Mouse (Mus musculus): Measurements from ENCODE around the gene B4galt7. TPM values are rescaled to one million over a fixed set of nuclear protein-coding genes. Genes with fewer than 3 reads are reported as not detected.
"Not testable (repeated sequence)": the region's sequence is repeated elsewhere in the genome, so short reads cannot be mapped to it uniquely, and the experiment has no call there.

Gene B4galt7
- polyA plus RNA-seq, 1 experiment from 2014 or later = 48.1 TPM

DNA sequence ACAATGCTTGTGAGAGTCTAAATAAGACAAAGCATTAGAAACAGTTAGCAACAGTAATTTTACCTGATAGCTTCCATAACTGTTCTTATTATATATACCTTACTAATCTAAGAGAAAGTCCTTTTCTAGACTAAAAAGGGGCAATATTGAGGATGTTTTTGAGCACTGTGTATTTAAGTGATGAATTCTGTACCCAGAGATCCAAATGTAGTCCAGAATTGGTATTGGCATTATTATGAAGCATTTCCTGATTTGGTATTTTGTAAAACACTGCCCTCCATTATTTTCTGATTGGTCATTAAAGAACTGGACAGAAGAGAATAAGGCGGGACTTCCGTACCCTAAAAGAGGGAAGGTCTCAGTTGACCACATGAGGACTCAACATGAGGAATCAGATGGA, 26.3 kb upstream of the B4galt7 start, which contains the start of gene Tmed9:
Gene Tmed9, plus strand, starts transcription at position 301 of the 400 bp plus-strand sequence.
- Histone ChIP-seq H3K27ac (replicated peaks) (no peak within 1 kb of the TSS), H3K36me3 (0 out of 2 replicates have a peak, but pooled peaks cover 2% of the 10 kb centered on the region), H3K4me2 (no peak within 1 kb of the TSS), H3K9ac (no peak within 1 kb of the TSS), H3K27me3 (no peaks in the 10 kb centered on the region), H3K9me3 (no peaks in the 10 kb centered on the region), H3K4me3 (no peak within 1 kb of the TSS), H3K4me1 (replicated peaks) (peaks cover 25% of the 10 kb centered on the region)
- ATAC-seq (ENCODE audit: low read depth) = no peak
- 96% methylated on average over 2 of the region's 2 CpGs for WGBS

DNA sequence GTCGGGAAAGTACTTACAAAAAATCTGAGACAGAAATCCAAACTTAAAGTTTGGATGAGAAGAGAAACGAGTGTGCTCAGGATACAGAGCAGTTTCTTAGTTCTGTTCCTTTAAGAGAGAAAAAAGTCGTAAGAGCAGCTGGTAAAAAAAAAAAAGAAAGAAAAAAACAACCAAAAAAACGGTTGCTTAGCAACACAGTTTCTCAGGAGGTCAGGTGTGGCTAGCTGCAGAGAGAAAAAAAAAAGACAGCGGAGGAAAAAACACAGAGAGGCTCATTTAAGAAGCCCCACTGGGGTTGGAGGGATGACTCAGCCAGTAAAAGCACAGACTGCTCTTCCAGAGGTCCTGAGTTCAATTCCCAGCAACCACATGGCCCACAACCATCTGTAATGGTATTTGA, 25.4 kb upstream of the B4galt7 start:
- Histone ChIP-seq H3K4me3 (no peak overlapping the region), H3K27me3 (no peaks in the 10 kb centered on the region), H3K9me3 (no peaks in the 10 kb centered on the region), H3K9ac (no peak overlapping the region), H3K36me3 (no peaks in the 10 kb centered on the region), H3K4me1 (replicated peaks) (peaks cover 16% of the 10 kb centered on the region), H3K27ac (replicated peaks) (no peak overlapping the region), H3K4me2 (no peak overlapping the region)
- no peak for ATAC-seq (ENCODE audit: low read depth)
- WGBS = 76% methylated on average over 5 of the region's 5 CpGs

DNA sequence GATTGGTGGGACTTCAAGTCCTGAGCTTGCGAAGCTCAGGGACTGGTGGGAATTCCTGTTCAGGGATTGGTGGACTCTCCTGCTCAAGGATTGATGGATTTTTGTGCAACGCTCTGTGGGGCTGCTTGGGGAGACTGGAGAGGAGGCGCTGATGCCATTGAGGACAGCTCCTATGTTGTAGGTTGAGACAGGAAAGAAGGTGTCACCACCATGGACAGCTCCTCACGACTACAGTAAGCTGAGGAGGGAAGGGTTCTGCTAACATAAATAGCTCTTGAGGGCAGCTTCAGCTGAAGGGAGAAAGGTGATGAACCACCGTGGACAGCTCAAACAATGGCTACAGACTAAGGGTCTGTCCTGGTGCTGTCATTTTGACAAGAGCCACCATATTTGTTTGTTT, 23.8 kb upstream of the B4galt7 start:
- Histone ChIP-seq H3K4me3 (no peak overlapping the region), H3K9me3 (no peaks in the 10 kb centered on the region), H3K27me3 (no peaks in the 10 kb centered on the region), H3K4me1 (replicated peaks) (peaks cover 10% of the 10 kb centered on the region), H3K36me3 (no peaks in the 10 kb centered on the region), H3K4me2 (no peak overlapping the region), H3K27ac (replicated peaks) (no peak overlapping the region), H3K9ac (no peak overlapping the region)
- 64% methylated on average over 5 of the region's 5 CpGs for WGBS
- no peak for ATAC-seq (ENCODE audit: low read depth)

DNA sequence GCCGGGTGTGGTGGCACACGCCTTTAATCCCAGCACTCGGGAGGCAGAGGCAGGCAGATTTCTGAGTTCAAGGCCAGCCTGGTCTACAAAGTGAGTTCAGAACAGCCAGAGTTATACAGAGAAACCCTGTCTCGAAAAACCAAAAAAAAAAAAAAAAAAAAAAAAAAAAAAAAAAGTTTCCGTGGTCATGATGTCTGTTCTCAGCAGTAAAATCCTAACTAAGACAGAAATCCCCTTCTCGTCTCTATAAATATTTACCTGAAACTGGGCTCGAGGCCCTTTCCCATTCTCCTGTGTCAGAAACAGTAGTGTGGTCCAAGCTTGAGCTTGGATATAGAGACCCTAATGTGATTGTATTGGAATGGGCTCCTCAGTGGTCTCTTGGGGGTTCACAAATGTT, 22.8 kb upstream of the B4galt7 start:
- not testable (repeated sequence) for H3K9me3 ChIP-seq; H3K36me3 ChIP-seq; H3K4me3 ChIP-seq; H3K9ac ChIP-seq; H3K27me3 ChIP-seq; H3K4me2 ChIP-seq; H3K27ac ChIP-seq (replicated peaks); ATAC-seq (ENCODE audit: low read depth); H3K4me1 ChIP-seq (replicated peaks)
- WGBS = 85% methylated on average over 7 of the region's 7 CpGs

DNA sequence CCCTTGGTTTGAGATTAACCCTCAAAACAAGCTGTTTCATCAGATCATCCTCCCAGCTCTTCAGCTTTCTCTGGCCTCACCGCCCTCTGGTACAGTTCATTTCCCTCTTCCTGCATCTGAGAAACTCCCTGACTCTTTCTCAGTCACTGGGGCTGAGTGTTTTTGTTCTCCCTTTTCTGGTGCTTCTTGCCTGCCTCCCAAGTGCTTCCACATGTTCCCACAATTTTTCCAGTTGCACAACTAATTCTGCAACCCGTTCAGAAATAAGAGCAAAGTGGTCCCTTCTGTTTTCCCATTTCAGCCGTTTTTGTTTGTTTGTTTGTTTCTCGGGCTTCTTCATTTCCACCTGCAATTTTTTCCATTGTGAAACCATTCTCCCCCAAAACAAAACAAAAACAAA, 21.6 kb upstream of the B4galt7 start:
- no peak for ATAC-seq (ENCODE audit: low read depth)
- 87% methylated on average over 4 of the region's 4 CpGs for WGBS
- no peaks in the 10 kb centered on the region for H3K27me3 ChIP-seq
- H3K4me2 ChIP-seq = no peak overlapping the region
- no peak overlapping the region for H3K4me3 ChIP-seq
- H3K4me1 ChIP-seq (replicated peaks) = no peaks in the 10 kb centered on the region
- no peak overlapping the region for H3K27ac ChIP-seq (replicated peaks)
- no peaks in the 10 kb centered on the region for H3K36me3 ChIP-seq
- no peaks in the 10 kb centered on the region for H3K9me3 ChIP-seq
- H3K9ac ChIP-seq = no peak overlapping the region

DNA sequence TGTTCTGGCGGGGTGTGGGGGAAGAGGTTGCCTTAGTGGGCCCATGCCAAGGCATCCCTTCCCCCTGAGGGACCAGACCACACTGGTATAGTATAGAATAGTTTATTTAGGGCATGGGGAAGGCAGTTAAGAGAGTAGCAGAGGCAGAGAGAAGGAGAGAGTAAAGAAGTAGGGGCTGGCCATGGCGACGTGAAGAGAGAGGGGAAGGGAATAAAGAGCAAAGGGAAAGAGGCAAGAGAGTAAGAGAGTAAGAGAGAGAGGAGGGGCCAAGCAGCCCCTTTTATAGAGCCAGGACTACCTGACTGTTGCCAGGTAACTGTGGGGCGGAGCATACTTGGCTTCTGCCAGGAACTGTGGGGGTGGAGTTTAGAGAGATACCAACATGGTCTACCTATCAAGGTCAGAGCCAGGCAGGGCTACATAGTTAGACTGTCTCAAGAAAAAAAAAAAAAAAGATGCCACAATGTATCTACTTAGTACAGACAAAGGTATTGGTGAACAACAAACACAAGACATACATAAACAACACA, 7.7 kb upstream of the B4galt7 start:
- H3K9me3 ChIP-seq = no peaks in the 10 kb centered on the region
- peaks cover 26% of the 10 kb centered on the region for H3K36me3 ChIP-seq
- H3K27me3 ChIP-seq = peaks cover 12% of the 10 kb centered on the region; the same call in 1 of the 2 replicates
- H3K4me1 ChIP-seq (replicated peaks) = peaks cover 13% of the 10 kb centered on the region
- H3K27ac ChIP-seq (replicated peaks) = no peak overlapping the region
- no peak overlapping the region for H3K9ac ChIP-seq
- WGBS = 73% methylated on average over 4 of the region's 4 CpGs
- no peak overlapping the region for H3K4me3 ChIP-seq
- ATAC-seq (ENCODE audit: low read depth) = 0 out of 2 replicates have a peak, but pooled peaks have one; percentile 29
- H3K4me2 ChIP-seq = peak overlapping the region; percentile 76; the same call in 1 of the 2 replicates

DNA sequence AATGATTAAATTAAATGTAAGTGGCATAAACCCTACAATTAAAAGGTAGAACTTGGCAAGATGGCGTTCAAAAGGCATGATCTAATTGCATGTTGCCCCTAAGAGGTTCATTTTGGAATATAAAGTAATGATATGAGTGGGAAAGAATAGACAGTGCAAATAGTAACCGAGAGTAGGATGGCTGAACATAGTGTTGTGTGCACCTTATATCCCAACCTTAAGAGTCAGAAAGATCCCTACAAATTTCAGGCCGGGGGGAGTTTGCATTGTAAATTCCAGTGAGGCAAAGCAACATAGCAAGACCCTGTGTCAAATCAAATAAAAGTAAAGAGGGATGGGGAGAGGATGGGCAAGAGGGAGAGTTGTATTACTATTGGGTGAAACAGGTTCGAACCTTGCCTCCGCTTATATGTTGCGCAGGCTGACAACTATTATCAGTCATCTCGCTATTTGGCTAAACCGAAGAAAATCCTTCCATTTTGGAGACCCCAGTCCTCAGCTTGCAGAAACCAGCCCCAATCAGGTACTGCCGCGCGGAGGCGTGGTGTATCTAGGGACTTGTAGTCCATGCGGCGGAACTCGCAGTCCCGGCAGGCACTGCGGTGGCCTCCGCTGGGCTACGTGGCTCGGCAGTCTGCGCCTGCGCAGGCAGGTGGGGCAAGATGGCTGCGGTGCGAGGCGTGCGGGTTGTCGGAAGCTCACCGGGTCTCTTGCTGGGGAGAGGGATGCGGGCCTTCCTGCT, 7.0 kb upstream of the B4galt7 start:
- peak overlapping the region; percentile 89 for H3K9ac ChIP-seq
- 4% methylated on average over 29 of the region's 29 CpGs for WGBS
- peak; percentile 98 for ATAC-seq (ENCODE audit: low read depth)
- no peaks in the 10 kb centered on the region for H3K9me3 ChIP-seq
- peak overlapping the region; percentile 84 for H3K27ac ChIP-seq (replicated peaks)
- peaks cover 13% of the 10 kb centered on the region for H3K4me1 ChIP-seq (replicated peaks)
- peak overlapping the region; percentile 53 for H3K4me3 ChIP-seq
- H3K27me3 ChIP-seq = peaks cover 12% of the 10 kb centered on the region; the same call in 1 of the 2 replicates
- H3K36me3 ChIP-seq = peaks cover 33% of the 10 kb centered on the region
- H3K4me2 ChIP-seq = peak overlapping the region; percentile 76

DNA sequence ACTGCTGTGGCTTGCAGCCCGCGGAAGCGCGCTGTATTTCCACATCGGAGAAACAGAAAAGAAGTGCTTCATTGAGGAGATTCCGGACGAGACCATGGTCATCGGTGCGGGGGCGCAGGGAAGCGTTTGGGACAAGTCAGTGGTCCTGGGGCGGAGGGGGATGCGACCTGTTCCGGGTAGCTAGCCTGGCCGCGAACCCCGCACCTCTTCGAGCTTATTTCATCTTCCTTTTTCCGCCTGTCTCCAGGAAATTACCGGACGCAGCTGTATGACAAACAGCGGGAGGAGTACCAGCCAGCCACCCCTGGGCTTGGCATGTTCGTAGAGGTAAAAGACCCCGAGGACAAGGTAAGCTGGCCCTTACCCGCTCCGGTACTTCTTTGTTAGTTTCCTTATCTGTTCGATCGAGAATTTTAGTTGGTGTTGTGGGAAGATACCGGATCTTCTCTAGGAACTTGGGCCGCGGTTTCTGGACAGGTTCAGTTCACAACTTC, 6.4 kb upstream of the B4galt7 start:
- 1% methylated on average over 31 of the region's 31 CpGs for WGBS
- ATAC-seq (ENCODE audit: low read depth) = peak; percentile 68

DNA sequence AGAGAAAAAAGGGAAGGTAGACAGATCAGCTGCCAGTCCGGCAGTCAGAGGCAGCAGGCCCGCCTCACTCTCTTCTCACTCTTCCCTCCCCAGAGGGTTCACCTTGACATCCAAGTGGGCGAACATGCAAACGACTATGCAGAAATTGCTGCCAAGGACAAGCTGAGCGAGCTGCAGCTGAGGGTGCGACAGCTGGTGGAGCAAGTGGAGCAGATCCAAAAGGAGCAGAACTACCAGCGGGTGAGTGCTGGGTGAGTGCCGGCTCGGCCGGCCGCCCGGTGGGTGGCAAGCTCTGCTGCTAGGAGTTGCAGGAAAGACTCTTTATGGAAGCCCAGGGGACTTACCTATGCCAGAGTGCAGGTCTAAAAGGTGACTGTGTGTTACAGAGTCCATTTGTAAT, 4.3 kb upstream of the B4galt7 start:
- H3K4me1 ChIP-seq (replicated peaks) = peaks cover 21% of the 10 kb centered on the region
- no peak overlapping the region for H3K9ac ChIP-seq
- H3K4me2 ChIP-seq = no peak overlapping the region
- no peaks in the 10 kb centered on the region for H3K9me3 ChIP-seq
- H3K36me3 ChIP-seq = peaks cover 44% of the 10 kb centered on the region
- H3K27me3 ChIP-seq = peaks cover 6% of the 10 kb centered on the region; the same call in 1 of the 2 replicates
- WGBS = 90% methylated on average over 12 of the region's 12 CpGs
- H3K27ac ChIP-seq (replicated peaks) = no peak overlapping the region
- ATAC-seq (ENCODE audit: low read depth) = no peak
- H3K4me3 ChIP-seq = no peak overlapping the region

More for the DNA sequence above, 6.4 kb upstream of the B4galt7 start:
- peaks cover 12% of the 10 kb centered on the region; the same call in 1 of the 2 replicates for H3K27me3 ChIP-seq
- peak overlapping the region; percentile 76 for H3K4me2 ChIP-seq
- peak overlapping the region; percentile 53 for H3K4me3 ChIP-seq
- H3K27ac ChIP-seq (replicated peaks) = peak overlapping the region; percentile 77
- H3K9me3 ChIP-seq = no peaks in the 10 kb centered on the region
- peak overlapping the region; percentile 89 for H3K9ac ChIP-seq
- peaks cover 13% of the 10 kb centered on the region for H3K4me1 ChIP-seq (replicated peaks)
- peaks cover 39% of the 10 kb centered on the region for H3K36me3 ChIP-seq

DNA sequence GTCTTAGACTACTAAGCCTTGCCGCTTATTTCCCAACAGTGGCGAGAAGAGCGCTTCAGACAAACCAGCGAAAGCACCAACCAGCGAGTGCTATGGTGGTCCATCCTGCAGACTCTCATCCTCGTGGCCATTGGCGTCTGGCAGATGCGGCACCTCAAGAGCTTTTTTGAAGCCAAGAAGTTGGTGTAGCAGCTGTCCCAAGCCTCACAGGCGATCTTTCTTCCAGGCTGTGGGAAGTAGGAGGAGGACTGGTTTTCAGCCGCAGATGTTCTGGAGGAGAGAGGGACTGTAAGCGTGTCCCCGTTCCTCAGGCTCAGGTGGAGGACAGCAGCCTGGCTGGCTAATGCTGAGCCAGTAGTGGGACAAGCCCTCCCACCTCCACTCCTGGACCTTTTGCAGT, 2.9 kb upstream of the B4galt7 start:
- H3K4me1 ChIP-seq (replicated peaks) = peaks cover 34% of the 10 kb centered on the region
- no peak overlapping the region for H3K27ac ChIP-seq (replicated peaks)
- H3K9ac ChIP-seq = no peak overlapping the region
- WGBS = 97% methylated on average over 12 of the region's 12 CpGs
- ATAC-seq (ENCODE audit: low read depth) = no peak
- H3K27me3 ChIP-seq = no peaks in the 10 kb centered on the region
- H3K4me2 ChIP-seq = no peak overlapping the region
- H3K4me3 ChIP-seq = no peak overlapping the region
- no peaks in the 10 kb centered on the region for H3K9me3 ChIP-seq
- peaks cover 44% of the 10 kb centered on the region for H3K36me3 ChIP-seq

DNA sequence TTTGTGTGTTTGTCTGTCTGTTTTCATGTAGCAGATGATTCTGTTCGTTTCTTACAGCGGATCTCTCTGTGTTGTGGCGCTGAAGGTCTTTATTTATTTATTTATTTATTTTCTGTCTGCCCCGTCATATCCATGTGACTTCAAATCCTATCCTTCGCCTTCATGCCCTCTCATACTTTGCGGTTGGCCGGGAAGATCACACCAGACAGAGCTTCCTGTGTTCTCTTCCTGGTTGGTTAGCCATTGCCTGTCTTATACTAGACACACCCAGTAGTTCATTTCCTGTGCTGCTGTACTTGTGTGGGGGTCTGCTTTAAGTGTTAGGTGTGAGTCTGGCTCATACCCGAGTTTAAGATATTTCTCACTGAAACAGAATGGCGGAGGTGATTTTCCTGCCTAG, 961 bp downstream of the B4galt7 start:
- Histone ChIP-seq H3K4me3 (peak overlapping the region; percentile 90), H3K27ac (replicated peaks) (peak overlapping the region; percentile 89), H3K9me3 (no peaks in the 10 kb centered on the region), H3K36me3 (peaks cover 51% of the 10 kb centered on the region), H3K9ac (peak overlapping the region; percentile 89), H3K4me1 (replicated peaks) (peaks cover 28% of the 10 kb centered on the region), H3K27me3 (no peaks in the 10 kb centered on the region), H3K4me2 (peak overlapping the region; percentile 73)
- ATAC-seq (ENCODE audit: low read depth) = no peak
- WGBS = 20% methylated on average over 9 of the region's 9 CpGs

DNA sequence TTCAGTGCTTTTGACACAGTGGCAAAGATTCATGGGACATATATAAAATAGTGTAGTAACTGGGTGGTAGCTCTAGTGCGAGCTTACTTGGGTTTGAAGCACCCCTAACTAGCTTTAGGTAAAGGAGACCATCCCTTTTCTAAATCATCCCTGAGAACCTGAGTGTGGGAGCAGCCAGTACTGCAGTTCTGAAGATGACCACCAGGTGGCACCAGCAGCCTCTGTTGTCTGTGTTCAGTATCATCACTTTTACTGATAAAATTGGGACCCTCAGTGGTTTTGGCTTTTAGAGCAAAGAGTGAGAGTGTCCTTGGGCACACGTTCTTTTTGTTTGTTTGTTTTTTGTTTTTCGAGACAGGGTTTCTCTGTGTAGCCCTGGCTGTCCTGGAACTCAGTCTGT, 1.9 kb downstream of the B4galt7 start:
- WGBS = 16% methylated on average over 3 of the region's 3 CpGs
- no peak for ATAC-seq (ENCODE audit: low read depth)
- Histone ChIP-seq H3K4me2 (peak overlapping the region; percentile 73), H3K9ac (no peak overlapping the region), H3K9me3 (no peaks in the 10 kb centered on the region), H3K27ac (replicated peaks) (no peak overlapping the region), H3K27me3 (no peaks in the 10 kb centered on the region), H3K4me3 (0 out of 2 replicates have a peak overlapping the region, but pooled peaks have one; percentile 90), H3K4me1 (replicated peaks) (peaks cover 28% of the 10 kb centered on the region), H3K36me3 (peaks cover 49% of the 10 kb centered on the region)
